Mouse (Mus musculus): ENCODE measurements at regions not wholly inside any gene's neighbourhood (a gene's known extent, or its start where the extent isn't known, plus 50 kb on each side); places are given as distances from the start of the nearest gene placed in this dataset.

DNA sequence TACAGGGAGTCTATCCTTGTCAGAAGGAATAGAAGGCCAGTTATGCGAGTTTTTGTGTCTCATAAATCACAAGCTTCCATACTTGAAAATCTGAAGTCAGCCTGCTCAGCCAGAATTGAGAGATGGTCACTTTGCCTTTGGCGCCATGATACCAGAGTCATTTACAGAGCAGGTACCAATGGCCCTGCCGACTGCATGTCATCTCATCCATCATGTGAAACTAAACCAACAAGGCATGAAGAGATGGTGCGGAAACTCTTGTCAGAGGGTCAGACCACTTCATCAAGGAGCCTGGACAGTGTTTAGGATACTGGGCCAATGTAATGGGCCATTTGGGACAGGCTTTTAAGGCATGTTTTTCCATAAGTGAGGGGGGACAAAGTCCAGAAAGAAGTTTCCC, 363.2 kb downstream of the Nuf2 start:
- Histone ChIP-seq H3K36me3 (replicated peaks) (no peaks in the 10 kb centered on the region), H3K4me3 (replicated peaks) (no peak overlapping the region), H3K9ac (no peak overlapping the region), H3K4me1 (no peaks in the 10 kb centered on the region), H3K27me3 (no peaks in the 10 kb centered on the region), H3K9me3 (no peaks in the 10 kb centered on the region), H3K4me2 (no peak overlapping the region), H3K27ac (no peak overlapping the region)
- no peak for ATAC-seq (ENCODE audit: low FRiP score)
- 94% methylated on average over 4 of the region's 4 CpGs for WGBS

DNA sequence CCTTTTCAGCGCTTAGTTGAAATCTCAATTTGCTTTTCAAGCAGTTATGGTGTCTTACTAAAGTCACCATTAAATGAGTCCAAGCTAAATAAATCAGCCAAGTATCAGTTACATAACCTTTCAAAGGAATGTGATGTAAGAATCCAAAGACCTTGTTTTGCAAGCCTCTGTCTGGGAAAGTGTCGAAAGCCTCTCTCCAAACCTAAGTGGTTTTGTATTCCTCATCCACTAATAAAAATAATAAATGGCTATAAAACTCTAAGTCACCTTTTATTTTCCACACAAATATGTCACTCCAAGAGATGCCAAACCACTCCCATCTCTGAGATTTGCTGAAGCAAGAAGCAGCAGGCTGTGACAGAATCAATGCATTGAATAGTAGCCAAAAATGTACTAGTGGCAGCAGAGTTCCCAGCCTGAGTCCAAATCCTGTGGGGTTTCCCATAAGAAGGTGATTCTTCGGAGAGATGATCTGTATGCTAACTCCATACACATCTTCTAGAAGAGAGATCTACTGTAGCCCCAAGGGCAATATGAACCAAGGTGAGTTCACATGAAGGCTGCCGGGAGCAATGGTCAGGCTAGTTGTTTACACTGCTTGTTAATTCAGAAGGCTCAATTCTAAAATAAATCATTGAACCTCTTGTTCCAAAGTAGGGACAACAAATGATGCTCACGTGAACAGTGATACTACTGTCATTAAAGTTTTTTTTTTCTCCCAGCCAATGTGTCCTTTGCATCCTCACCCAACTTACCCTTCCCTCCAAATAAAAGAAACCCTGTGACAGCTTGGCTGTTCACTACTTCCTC, 365.0 kb downstream of the Nuf2 start:
- H3K36me3 ChIP-seq (replicated peaks) = no peaks in the 10 kb centered on the region
- no peaks in the 10 kb centered on the region for H3K4me1 ChIP-seq
- H3K4me3 ChIP-seq (replicated peaks) = no peak overlapping the region
- H3K27ac ChIP-seq = no peak overlapping the region
- no peaks in the 10 kb centered on the region for H3K9me3 ChIP-seq
- no peak overlapping the region for H3K4me2 ChIP-seq
- no peak for ATAC-seq (ENCODE audit: low FRiP score)
- no peaks in the 10 kb centered on the region for H3K27me3 ChIP-seq
- 86% methylated on average over 5 of the region's 5 CpGs for WGBS
- H3K9ac ChIP-seq = no peak overlapping the region

DNA sequence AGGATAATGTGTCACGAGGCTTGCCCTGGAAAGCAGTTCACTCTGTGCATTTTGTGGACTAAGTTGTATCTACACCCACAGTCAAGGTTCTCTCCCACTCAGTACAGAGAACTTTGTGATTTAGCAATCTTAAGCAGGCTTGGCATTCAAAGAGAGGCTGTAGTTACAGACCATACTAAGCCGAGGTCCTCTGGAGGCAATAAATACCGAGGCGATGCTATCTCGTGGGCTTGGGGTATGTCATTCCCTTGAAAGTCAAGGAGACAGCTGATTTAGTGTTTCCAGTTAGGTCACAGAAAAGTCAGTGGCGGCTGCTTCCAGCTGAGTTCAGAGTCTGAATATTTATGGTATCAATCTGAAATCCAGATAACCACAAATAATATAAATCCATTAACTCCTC, 370.4 kb downstream of the Nuf2 start:
- H3K4me1 ChIP-seq = no peaks in the 10 kb centered on the region
- no peak overlapping the region for H3K4me2 ChIP-seq
- no peak overlapping the region for H3K9ac ChIP-seq
- no peaks in the 10 kb centered on the region for H3K36me3 ChIP-seq (replicated peaks)
- no peak for ATAC-seq (ENCODE audit: low FRiP score)
- H3K4me3 ChIP-seq (replicated peaks) = no peak overlapping the region
- H3K27me3 ChIP-seq = no peaks in the 10 kb centered on the region
- WGBS = 91% methylated on average over 6 of the region's 6 CpGs
- H3K27ac ChIP-seq = no peak overlapping the region
- no peaks in the 10 kb centered on the region for H3K9me3 ChIP-seq

DNA sequence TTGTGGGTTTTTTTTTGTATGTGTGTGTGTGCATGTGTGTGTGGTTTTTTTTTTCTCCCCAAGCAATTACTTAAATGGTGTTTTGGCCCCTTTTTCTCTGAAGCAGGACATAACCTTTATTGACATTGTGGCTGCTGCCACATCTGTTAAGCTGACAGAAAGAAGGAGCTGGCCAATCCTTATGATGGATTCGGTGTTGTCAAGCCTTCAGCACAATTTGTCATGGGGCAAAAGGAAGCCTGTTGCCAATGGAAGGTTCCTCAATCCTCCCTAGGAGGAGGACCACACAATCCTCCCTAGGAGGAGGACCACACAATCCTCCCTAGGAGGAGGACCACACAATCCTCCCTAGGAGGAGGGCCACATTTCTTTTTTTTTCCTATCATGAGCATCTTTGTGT, 371.0 kb downstream of the Nuf2 start:
- Histone ChIP-seq H3K9me3 (no peaks in the 10 kb centered on the region), H3K4me3 (replicated peaks) (no peak overlapping the region), H3K4me2 (no peak overlapping the region), H3K4me1 (no peaks in the 10 kb centered on the region), H3K36me3 (replicated peaks) (no peaks in the 10 kb centered on the region), H3K27me3 (no peaks in the 10 kb centered on the region), H3K27ac (no peak overlapping the region), H3K9ac (no peak overlapping the region)
- 96% methylated on average over 1 of the region's 1 CpGs for WGBS
- ATAC-seq (ENCODE audit: low FRiP score) = no peak

DNA sequence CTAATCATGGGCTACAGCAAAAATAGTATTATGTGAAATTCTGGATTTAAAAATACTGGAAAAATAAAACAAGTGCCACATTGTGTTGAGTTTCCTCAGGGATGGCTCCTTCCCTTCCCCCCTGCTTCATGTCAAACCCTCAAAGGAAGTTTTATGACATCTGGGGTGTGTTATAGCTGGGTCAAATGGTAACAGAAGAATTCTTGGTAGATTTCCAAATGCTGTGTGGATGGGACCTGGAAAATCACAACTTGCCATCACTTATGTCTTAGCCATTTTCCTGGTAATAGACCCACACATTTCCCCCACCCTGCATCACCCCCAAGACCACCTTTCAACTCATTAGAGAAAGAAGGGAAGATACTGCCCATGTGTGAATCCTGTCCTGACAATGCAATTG, 371.5 kb downstream of the Nuf2 start:
- Histone ChIP-seq H3K36me3 (replicated peaks) (no peaks in the 10 kb centered on the region), H3K9me3 (no peaks in the 10 kb centered on the region), H3K27ac (no peak overlapping the region), H3K4me2 (no peak overlapping the region), H3K9ac (no peak overlapping the region), H3K4me1 (no peaks in the 10 kb centered on the region), H3K4me3 (replicated peaks) (no peak overlapping the region), H3K27me3 (no peaks in the 10 kb centered on the region)
- ATAC-seq (ENCODE audit: low FRiP score) = no peak

DNA sequence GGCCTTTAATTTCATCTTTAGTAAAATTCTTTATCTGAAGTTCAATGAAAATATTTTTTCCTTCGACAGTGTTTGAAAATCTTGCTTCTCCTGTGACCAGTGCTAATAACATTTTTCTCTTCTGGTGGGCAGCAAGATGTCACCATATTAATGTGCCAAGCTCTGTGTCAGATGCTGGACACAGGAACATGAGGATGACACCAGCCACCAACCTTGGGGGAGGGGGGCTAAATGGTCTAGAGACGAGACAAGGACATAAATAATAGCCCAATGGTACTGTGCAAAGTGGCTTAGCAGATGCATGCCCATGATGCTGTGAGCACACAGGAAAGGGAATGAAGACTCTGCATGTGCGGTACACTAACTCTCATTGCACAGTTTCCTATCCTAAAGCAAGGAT, 373.8 kb downstream of the Nuf2 start:
- Histone ChIP-seq H3K27me3 (no peaks in the 10 kb centered on the region), H3K9me3 (no peaks in the 10 kb centered on the region), H3K4me3 (replicated peaks) (no peak overlapping the region), H3K9ac (no peak overlapping the region), H3K4me2 (no peak overlapping the region), H3K36me3 (replicated peaks) (no peaks in the 10 kb centered on the region), H3K27ac (no peak overlapping the region), H3K4me1 (no peaks in the 10 kb centered on the region)
- 85% methylated on average over 3 of the region's 3 CpGs for WGBS
- no peak for ATAC-seq (ENCODE audit: low FRiP score)

DNA sequence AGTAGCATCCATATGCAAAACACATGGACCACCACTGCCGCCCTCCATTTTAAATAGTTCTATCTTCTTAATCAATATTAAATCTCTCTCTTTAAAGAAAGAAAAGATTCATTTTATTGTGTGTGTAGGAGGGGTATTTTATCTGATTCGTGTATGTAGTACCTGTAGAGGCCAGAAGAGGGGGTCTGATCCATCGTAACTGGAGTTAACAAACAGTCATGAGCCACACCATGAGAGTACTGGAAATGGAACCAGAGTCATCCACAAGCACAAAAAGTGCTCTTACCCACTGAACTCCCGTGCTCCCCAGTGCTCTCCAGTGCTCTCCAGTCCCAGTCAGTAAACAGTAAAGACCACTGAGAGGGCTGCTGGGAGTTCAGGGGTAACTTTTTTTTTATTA, 374.4 kb downstream of the Nuf2 start:
- Histone ChIP-seq H3K4me2 (no peak overlapping the region), H3K4me1 (no peaks in the 10 kb centered on the region), H3K4me3 (replicated peaks) (no peak overlapping the region), H3K27me3 (no peaks in the 10 kb centered on the region), H3K27ac (no peak overlapping the region), H3K36me3 (replicated peaks) (no peaks in the 10 kb centered on the region), H3K9ac (no peak overlapping the region), H3K9me3 (no peaks in the 10 kb centered on the region)
- 88% methylated on average over 4 of the region's 4 CpGs for WGBS
- no peak for ATAC-seq (ENCODE audit: low FRiP score)

DNA sequence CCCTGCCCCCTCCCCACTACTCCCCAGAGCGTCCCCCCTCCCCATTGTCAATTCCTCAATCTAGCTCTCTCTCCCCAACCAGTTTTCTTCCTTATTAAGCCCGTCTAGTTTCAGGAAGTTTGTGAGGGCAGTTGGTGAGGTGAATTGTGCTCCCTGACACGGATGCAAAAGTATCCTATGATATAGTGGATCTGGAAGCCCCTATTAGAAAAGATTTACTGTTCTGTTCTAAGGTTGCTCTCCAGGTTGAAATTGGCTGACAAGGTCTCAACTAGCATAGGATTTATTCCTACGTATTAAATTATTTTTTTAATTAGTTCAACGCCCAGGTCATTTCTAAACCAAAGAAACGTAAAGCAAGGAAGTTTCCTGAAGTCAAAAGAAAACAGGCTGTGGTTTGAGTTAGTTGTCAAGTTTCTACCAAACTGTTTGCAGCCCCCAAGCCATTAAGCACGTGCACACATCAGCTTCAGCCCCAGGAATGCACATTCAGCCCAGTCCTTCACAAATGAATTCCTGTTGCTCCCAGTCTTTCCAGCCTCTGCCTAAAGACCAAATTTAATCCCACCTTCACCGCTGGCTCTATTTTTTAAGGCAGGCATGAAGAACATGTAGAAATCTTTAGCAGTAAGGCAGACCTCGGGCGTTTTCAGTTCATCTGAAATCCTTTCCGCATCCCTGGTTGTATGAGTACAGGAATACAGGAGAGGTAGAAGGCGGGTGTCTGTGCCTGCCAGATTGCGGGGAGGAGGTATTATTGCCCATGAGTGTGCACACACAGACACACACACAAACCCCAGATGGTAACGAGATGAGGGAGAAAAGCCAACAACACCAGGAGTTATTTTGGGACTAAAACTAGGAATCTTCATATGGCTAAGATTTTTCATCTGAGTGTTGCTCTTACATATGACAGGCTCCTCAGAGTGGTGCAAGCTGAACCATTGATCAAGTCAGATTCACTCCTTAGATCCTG, 375.5 kb downstream of the Nuf2 start:
- H3K4me2 ChIP-seq = no peak overlapping the region
- WGBS = 74% methylated on average over 14 of the region's 14 CpGs
- ATAC-seq (ENCODE audit: low FRiP score) = no peak
- no peaks in the 10 kb centered on the region for H3K9me3 ChIP-seq
- H3K36me3 ChIP-seq (replicated peaks) = no peaks in the 10 kb centered on the region
- H3K4me1 ChIP-seq = no peaks in the 10 kb centered on the region
- no peaks in the 10 kb centered on the region for H3K27me3 ChIP-seq
- H3K27ac ChIP-seq = no peak overlapping the region
- H3K4me3 ChIP-seq (replicated peaks) = no peak overlapping the region
- H3K9ac ChIP-seq = no peak overlapping the region

DNA sequence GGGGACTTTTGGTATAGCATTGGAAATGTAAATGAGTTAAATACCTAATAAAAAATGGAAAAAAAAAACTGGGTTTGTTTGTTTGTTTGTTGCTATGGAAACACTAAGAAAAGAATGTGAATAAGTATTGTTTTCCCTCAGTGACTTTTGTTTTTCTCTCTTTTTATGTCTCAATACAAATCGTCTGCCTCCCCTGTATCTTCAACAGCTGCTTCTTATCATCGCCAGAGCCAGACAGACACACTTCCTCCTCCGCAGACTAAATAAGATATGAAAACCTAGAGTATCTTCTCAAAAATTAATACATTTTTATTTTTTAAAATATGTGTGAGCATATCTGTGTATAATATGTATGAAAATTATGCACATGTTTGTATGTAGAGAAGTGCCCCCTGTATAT, 389.0 kb downstream of the Nuf2 start:
- no peak overlapping the region for H3K27ac ChIP-seq
- ATAC-seq (ENCODE audit: low FRiP score) = no peak
- no peaks in the 10 kb centered on the region for H3K36me3 ChIP-seq (replicated peaks)
- H3K4me3 ChIP-seq (replicated peaks) = no peak overlapping the region
- peaks cover 4% of the 10 kb centered on the region; the same call in 1 of the 2 replicates for H3K4me1 ChIP-seq
- no peaks in the 10 kb centered on the region for H3K9me3 ChIP-seq
- no peak overlapping the region for H3K4me2 ChIP-seq
- no peak overlapping the region for H3K9ac ChIP-seq
- H3K27me3 ChIP-seq = no peaks in the 10 kb centered on the region
- 85% methylated on average over 3 of the region's 3 CpGs for WGBS

DNA sequence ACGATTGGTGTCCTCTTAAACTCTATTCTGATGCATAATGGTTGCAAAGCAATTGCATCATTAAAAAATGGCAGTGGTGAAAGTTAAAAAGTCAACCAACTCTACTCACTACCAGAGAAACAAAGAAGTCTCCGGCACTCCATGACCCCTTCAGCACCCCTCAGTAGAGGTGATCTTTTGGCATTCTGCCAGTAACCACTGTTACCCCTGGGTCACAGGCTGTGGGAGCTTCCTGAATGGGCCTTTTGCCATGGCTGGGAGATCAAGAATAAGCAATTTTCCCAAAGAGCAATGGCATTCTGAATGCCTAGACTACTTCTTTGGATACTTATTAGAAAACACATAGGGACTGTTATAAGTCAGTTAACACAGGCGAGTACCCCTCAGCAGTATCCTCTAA, 391.2 kb downstream of the Nuf2 start:
- Histone ChIP-seq H3K4me2 (no peak overlapping the region), H3K4me3 (replicated peaks) (no peak overlapping the region), H3K27ac (no peak overlapping the region), H3K36me3 (replicated peaks) (no peaks in the 10 kb centered on the region), H3K9me3 (no peaks in the 10 kb centered on the region), H3K4me1 (peaks cover 4% of the 10 kb centered on the region; the same call in 1 of the 2 replicates), H3K27me3 (no peaks in the 10 kb centered on the region), H3K9ac (no peak overlapping the region)
- ATAC-seq (ENCODE audit: low FRiP score) = no peak
- WGBS = 53% methylated on average over 3 of the region's 3 CpGs

DNA sequence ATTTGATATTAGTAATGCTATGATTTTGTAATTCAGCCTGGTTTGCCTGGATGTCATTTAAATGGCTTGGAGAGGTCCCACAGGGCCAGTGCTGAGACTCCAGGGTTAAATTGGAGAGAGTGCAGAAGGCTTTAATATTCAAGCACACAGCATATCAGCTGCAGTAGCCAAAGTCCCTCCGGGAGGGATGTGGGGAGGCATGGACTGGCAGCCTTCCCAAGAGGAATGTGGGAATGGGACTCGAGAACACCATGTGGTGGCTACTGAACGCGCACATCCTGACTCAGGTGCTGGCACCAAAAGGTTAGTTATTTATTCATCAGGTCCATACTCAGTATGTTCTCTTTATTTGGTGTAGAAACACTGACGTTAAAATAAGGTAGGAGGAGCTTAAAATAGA, 391.8 kb downstream of the Nuf2 start:
- Histone ChIP-seq H3K4me2 (no peak overlapping the region), H3K27me3 (no peaks in the 10 kb centered on the region), H3K4me3 (replicated peaks) (no peak overlapping the region), H3K4me1 (peaks cover 4% of the 10 kb centered on the region; the same call in 1 of the 2 replicates), H3K36me3 (replicated peaks) (no peaks in the 10 kb centered on the region), H3K9ac (no peak overlapping the region), H3K9me3 (no peaks in the 10 kb centered on the region), H3K27ac (no peak overlapping the region)
- ATAC-seq (ENCODE audit: low FRiP score) = no peak; the same call in 1 of the 2 replicates
- 85% methylated on average over 5 of the region's 5 CpGs for WGBS

DNA sequence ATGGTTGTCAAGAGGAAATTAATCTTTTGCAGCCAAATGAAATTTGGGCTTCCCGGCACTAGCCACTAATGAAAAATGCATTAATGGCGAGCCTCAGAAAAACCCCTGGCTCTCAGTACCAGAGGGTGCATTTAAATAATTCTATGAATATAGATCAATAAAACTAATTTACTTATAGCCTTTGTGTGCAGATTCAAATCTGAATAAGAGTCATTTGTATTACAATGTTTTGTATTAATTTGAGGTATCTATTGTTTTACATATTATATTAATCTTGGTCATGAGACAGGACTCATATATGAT, 392.1 kb downstream of the Nuf2 start:
- Histone ChIP-seq H3K27ac (no peak overlapping the region), H3K4me2 (no peak overlapping the region), H3K9ac (no peak overlapping the region), H3K9me3 (no peaks in the 10 kb centered on the region), H3K4me3 (replicated peaks) (no peak overlapping the region), H3K4me1 (peaks cover 4% of the 10 kb centered on the region; the same call in 1 of the 2 replicates), H3K27me3 (no peaks in the 10 kb centered on the region), H3K36me3 (replicated peaks) (no peaks in the 10 kb centered on the region)
- WGBS = 66% methylated on average over 2 of the region's 2 CpGs
- no peak; the same call in 1 of the 2 replicates for ATAC-seq (ENCODE audit: low FRiP score)

Measured in forebrain, embryonic 12.5 days (tissue).